Mouse (Mus musculus) hindbrain, embryonic 13.5 days (tissue): ENCODE results near the gene Igfbp4. TPM values are rescaled to one million over a fixed set of nuclear protein-coding genes. Genes with fewer than 3 reads are reported as not detected.

Experiments
- ATAC-seq: fragments of 200-750 bp; cut with Nextera tagmentation; 2 replicates; pipeline ENCODE4 v1.8.0; 2017; ENCODE audit warnings: moderate TSS enrichment; ENCODE audit not compliant: low FRiP score
- H3K27ac ChIP-seq: fragments of 300-500 bp; sonication (generic); 2 replicates; pipeline ENCODE4 v1.5.1; 2015; ENCODE audit warnings: inconsistent platforms, mild to moderate bottlenecking, moderate library complexity
- H3K27me3 ChIP-seq: fragments of 300-500 bp; sonication (generic); 2 replicates; pipeline ENCODE4 v1.6.1; 2015; ENCODE audit warnings: mild to moderate bottlenecking, inconsistent platforms
- H3K36me3 ChIP-seq: fragments of 300-500 bp; sonication (generic); 2 replicates; pipeline ENCODE4 v1.6.1; 2015; ENCODE audit warnings: mild to moderate bottlenecking, inconsistent platforms
- H3K4me1 ChIP-seq: fragments of 300-500 bp; sonication (generic); replicated peaks from 2 replicates; pipeline ENCODE4 v1.6.1; 2015; ENCODE audit warnings: inconsistent platforms
- H3K4me2 ChIP-seq: fragments of 300-500 bp; sonication (generic); 2 replicates; pipeline ENCODE4 v1.6.1; 2015; ENCODE audit warnings: inconsistent platforms, mild to moderate bottlenecking, moderate library complexity
- H3K4me3 ChIP-seq: fragments of 300-500 bp; sonication (generic); 2 replicates; pipeline ENCODE4 v1.5.1; 2015; ENCODE audit warnings: mild to moderate bottlenecking, inconsistent platforms
- H3K9ac ChIP-seq: fragments of 300-500 bp; sonication (generic); 2 replicates; pipeline ENCODE4 v1.6.1; 2015; ENCODE audit warnings: mild to moderate bottlenecking, inconsistent platforms
- H3K9me3 ChIP-seq: fragments of 300-500 bp; sonication (generic); 2 replicates; pipeline ENCODE4 v1.6.1; 2016; ENCODE audit warnings: inconsistent platforms
- WGBS: fragments of 180-500 bp; shearing (Covaris S2); methylation state at CpG from one replicate; pipeline ENCODE4 v1.1.7; 2015; 5-methylcytosine and 5-hydroxymethylcytosine counted together
- polyA plus RNA-seq: library from polyadenylated mRNA; unstranded; fragments of >200 nt; fragmentation: Nextera tagmentation; extraction: Ambion mirVana; gene quantifications from 2 replicates; pipeline ENCODE4 v1.2.1, GENCODE M21; 2015

Igfbp4 gene
- polyA plus RNA-seq, 1 experiment from 2014 or later = 194 TPM

DNA sequence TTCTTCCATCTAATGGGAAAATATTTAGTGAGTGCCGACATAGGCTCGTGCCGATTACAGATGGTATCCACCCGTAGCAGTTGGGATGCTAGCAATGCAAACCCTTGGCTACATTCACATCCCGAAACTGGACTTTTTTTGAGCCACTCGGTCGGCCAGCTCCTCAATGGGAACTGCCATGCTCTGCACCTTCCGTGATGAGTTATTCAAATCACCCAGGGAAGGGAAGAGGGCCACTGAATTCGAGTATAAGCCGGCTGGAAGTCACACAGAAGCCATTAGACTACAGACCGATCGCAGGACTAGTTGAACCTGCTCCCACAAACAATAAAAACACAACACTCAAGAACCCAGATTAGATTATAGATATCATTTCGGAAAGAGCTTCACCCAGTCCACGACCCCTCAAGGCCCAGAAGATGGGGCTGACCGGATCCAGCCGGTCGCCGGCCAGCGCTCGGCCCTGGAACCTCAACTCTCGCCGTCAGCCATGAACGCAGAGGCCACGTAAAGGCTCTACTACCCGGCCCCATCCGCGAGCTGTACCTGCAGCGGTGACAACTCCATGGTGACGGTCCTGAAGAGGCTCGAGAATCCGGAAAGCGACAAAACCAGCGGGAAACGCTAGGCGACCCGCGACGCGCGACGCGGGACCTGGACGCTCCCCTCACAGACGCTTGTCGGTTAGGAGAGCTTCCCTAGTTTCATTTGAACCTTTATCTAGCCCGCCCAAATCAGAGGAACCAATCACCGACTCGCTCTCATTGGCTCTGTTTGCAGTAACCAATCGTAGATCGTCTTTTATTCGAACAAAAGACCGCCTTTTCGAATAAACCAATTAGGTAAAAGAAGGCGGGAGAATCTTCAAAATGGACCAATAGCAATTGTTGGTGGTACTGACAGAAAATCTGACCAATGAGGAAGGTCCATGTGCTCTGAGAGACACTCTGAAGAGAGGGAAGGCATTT, 17.3 kb upstream of the Igfbp4 start, which contains the start of gene Top2a:
Gene Top2a, minus strand, starts transcription at position 690 of the 968 bp plus-strand sequence.
- peak within 1 kb of the TSS; percentile 71 for H3K9ac ChIP-seq
- H3K4me1 ChIP-seq = peaks cover 16% of the 10 kb centered on the region
- under 1% methylated on average over 54 of the region's 54 CpGs for WGBS
- H3K27ac ChIP-seq = no peak within 1 kb of the TSS
- peak within 1 kb of the TSS; percentile 66 for H3K4me3 ChIP-seq
- no peaks in the 10 kb centered on the region for H3K9me3 ChIP-seq
- H3K4me2 ChIP-seq = peak within 1 kb of the TSS; percentile 81
- no peaks in the 10 kb centered on the region for H3K36me3 ChIP-seq
- no peaks in the 10 kb centered on the region for H3K27me3 ChIP-seq
- peak; percentile 96 for ATAC-seq

DNA sequence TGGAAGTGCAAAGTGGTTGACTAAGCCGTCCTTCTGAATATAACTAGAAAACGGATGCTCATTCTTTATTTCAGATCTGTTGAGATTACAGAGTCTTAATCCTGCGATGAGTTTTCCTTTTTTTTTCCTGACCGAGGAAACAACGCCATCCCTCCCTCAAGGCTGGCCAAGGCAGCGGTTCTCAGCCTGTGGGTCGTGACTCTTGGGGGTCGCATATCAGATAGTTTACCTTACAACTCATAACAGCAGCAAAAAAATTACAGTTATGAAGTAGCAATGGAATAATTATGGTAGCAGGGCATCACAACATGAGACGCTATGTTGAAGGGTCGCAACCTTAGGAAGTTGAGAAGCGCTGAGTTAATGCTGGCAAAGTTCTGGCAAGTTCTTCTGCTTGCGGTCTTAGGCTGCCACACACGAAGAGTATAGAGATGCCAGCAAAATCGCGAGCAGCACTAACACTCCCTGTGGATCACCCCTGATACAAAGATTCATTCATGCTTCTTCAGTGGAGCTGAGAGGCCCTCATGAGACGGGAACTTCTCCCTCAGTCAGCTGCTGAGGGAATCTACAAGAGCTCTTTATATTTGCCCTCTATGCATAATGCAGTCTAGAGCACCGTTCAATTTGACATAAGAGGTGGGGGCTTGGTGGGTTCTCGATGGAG, 16.4 kb upstream of the Igfbp4 start:
- no peaks in the 10 kb centered on the region for H3K36me3 ChIP-seq
- peak overlapping the region; percentile 66 for H3K4me3 ChIP-seq
- no peaks in the 10 kb centered on the region for H3K27me3 ChIP-seq
- H3K9me3 ChIP-seq = no peaks in the 10 kb centered on the region
- H3K9ac ChIP-seq = 0 out of 2 replicates have a peak overlapping the region, but pooled peaks have one; percentile 54
- peak; percentile 8; the same call in 1 of the 2 replicates for ATAC-seq
- peaks cover 16% of the 10 kb centered on the region for H3K4me1 ChIP-seq
- WGBS = 52% methylated on average over 18 of the region's 18 CpGs
- H3K4me2 ChIP-seq = peak overlapping the region; percentile 50
- no peak overlapping the region for H3K27ac ChIP-seq

GRCm38 (mm10) chr11:99025878-99026277, 15.2 kb upstream of the Igfbp4 start:
- Histone ChIP-seq H3K9me3 (no peaks in the 10 kb centered on the region), H3K9ac (no peak overlapping the region), H3K4me3 (no peak overlapping the region), H3K4me1 (peaks cover 16% of the 10 kb centered on the region), H3K4me2 (no peak overlapping the region), H3K36me3 (no peaks in the 10 kb centered on the region), H3K27me3 (no peaks in the 10 kb centered on the region), H3K27ac (no peak overlapping the region)
- WGBS = 82% methylated on average over 6 of the region's 6 CpGs
- ATAC-seq = no peak

GRCm38 (mm10) chr11:99026899-99027440, 14.1 kb upstream of the Igfbp4 start:
- H3K9ac ChIP-seq = no peak overlapping the region
- no peaks in the 10 kb centered on the region for H3K27me3 ChIP-seq
- H3K27ac ChIP-seq = no peak overlapping the region
- H3K4me3 ChIP-seq = no peak overlapping the region
- H3K4me2 ChIP-seq = no peak overlapping the region
- no peak for ATAC-seq
- peaks cover 16% of the 10 kb centered on the region for H3K4me1 ChIP-seq
- H3K9me3 ChIP-seq = no peaks in the 10 kb centered on the region
- no peaks in the 10 kb centered on the region for H3K36me3 ChIP-seq
- WGBS = 85% methylated on average over 12 of the region's 12 CpGs

DNA sequence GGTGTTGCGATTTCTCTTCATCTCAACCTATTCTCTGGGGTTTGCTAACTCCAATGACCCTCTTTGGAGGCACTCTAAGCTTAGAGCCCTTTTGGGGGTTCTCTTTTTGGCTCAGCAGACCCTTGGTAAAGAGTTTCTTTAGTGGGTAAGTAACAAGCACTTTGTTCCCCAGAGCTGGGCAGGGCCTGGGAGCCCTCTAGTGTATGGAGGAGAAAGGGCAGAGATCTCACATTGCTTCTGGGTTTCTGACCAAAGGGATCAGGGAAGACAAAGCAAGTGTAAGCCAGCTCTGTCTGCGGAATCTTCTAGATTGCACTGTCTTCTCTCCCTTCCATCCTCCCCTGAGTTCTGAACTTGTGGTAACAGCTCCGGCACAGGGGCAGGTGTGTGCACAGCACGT, 5.7 kb upstream of the Igfbp4 start:
- no peak overlapping the region for H3K27ac ChIP-seq
- H3K4me1 ChIP-seq = peaks cover 5% of the 10 kb centered on the region
- ATAC-seq = no peak
- 76% methylated on average over 4 of the region's 4 CpGs for WGBS
- H3K27me3 ChIP-seq = no peaks in the 10 kb centered on the region
- H3K4me2 ChIP-seq = no peak overlapping the region
- no peaks in the 10 kb centered on the region for H3K9me3 ChIP-seq
- H3K4me3 ChIP-seq = no peak overlapping the region
- no peaks in the 10 kb centered on the region for H3K36me3 ChIP-seq
- H3K9ac ChIP-seq = no peak overlapping the region

DNA sequence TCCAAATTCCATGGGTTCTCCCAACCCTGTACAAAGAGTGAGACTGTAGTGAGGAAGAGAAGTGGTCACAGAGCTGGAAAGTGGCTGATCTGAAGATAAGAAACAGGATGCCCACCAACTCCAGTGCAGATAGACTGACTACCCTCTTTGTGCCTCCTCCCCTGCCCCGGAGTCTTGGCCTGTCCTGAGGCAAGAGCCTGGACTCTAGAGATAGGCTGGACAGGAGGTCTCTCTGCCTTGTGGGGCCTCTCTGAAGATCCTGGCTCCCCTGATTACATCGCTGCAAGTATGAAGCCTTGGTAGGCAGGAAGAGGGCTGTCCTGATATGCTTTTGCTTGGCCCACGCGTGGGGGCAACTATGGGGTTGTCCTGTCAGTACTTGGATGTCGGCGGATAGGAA, 4.8 kb upstream of the Igfbp4 start:
- no peak for ATAC-seq
- H3K4me2 ChIP-seq = no peak overlapping the region
- peaks cover 14% of the 10 kb centered on the region for H3K4me1 ChIP-seq
- no peaks in the 10 kb centered on the region for H3K9me3 ChIP-seq
- H3K36me3 ChIP-seq = no peaks in the 10 kb centered on the region
- H3K27me3 ChIP-seq = no peaks in the 10 kb centered on the region
- no peak overlapping the region for H3K4me3 ChIP-seq
- no peak overlapping the region for H3K27ac ChIP-seq
- WGBS = 83% methylated on average over 6 of the region's 6 CpGs
- no peak overlapping the region for H3K9ac ChIP-seq

GRCm38 (mm10) chr11:99039782-99040181, 1.3 kb upstream of the Igfbp4 start:
- Histone ChIP-seq H3K9me3 (no peaks in the 10 kb centered on the region), H3K27me3 (no peaks in the 10 kb centered on the region), H3K27ac (peak overlapping the region; percentile 87), H3K36me3 (no peaks in the 10 kb centered on the region), H3K4me2 (peak overlapping the region; percentile 98), H3K4me3 (peak overlapping the region; percentile 66), H3K9ac (peak overlapping the region; percentile 89), H3K4me1 (peaks cover 35% of the 10 kb centered on the region)
- WGBS = 1% methylated on average over 15 of the region's 15 CpGs
- peak; percentile 81 for ATAC-seq

DNA sequence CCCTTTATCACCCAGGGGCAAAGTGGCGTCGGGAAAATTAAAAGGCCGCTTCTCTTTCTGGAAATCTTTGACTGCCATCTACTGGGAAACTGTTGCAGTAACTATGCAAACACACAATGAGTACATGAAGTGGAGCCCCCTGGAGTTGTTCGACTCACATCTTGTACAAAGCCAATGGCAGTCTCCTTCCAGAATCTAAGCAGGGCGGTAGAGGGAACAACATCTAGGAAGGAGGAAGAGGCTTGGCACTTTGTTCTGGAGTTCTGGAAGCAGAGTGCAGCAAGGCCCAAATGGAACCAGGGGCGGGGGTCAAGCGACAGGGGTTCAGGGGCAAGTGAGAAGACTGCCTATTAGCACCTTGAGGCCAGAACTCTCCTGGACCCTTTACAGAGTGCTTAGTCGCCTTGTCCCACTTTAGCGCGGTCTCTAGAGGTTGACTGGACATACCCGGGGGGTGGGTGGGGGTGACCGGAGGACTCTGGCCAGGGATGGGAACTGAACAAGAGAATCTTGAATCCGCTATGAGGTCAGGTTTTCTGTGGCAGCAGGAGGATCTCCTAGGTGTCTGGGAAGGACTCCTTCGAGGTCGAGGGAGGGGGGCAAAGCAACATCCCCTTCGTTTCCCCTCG, 584 bp upstream of the Igfbp4 start:
- Histone ChIP-seq H3K27ac (peak overlapping the region; percentile 87), H3K36me3 (no peaks in the 10 kb centered on the region), H3K4me2 (peak overlapping the region; percentile 98), H3K9ac (peak overlapping the region; percentile 89), H3K4me1 (peaks cover 41% of the 10 kb centered on the region), H3K27me3 (no peaks in the 10 kb centered on the region), H3K9me3 (no peaks in the 10 kb centered on the region), H3K4me3 (peak overlapping the region; percentile 66)
- 4% methylated on average over 17 of the region's 17 CpGs for WGBS
- no peak for ATAC-seq

DNA sequence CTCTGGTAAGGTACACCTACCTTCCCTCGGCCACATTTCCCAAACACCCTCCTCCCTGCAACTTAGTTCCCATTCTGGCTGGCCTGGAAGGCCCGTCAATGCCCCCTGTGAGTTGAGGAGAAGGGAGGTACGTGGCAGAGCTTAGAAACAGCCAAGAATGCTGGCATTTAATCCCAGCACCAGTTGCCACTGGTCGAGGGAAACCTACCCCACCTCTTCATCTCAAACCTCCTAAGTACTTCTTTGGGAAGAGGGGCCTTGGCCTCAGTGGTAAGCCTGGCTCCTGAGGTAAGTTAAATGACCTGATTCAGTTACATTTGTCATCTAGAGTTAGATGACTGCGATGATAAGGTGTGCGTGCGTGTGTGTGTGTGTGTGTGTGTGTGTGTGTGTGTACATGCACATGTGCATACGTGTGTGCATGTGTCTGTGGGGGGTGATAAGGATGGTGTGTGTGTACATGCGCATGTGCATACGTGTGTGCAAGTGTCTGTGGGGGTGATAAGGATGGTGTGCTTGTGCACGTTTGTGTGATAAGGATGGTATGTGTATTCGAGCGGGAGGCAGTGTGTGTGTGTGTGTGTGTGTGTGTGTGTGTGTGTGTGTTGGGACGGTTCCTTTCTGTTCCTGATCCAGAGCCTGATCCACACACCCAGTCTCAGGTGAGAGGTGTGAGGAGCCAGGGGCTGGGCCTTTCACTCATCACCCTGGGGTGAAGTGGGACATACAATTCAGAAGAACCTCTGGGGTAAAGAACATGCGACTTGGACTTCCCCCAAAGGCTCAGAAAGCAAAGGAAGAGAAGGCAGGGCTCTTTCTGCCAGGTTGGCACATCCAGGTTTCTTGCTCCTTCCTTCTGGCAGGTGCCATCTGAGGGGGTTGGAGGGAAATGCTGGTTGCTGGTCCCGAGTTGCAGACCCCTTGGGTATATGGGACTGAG, 1.1 kb downstream of the Igfbp4 start:
- H3K9me3 ChIP-seq = no peaks in the 10 kb centered on the region
- H3K27ac ChIP-seq = peak overlapping the region; percentile 87
- H3K4me2 ChIP-seq = peak overlapping the region; percentile 98
- H3K36me3 ChIP-seq = no peaks in the 10 kb centered on the region
- no peak for ATAC-seq
- 51% methylated on average over 16 of the region's 16 CpGs for WGBS
- H3K27me3 ChIP-seq = no peaks in the 10 kb centered on the region
- peak overlapping the region; percentile 89 for H3K9ac ChIP-seq
- H3K4me1 ChIP-seq = peaks cover 51% of the 10 kb centered on the region
- peak overlapping the region; percentile 66 for H3K4me3 ChIP-seq

DNA sequence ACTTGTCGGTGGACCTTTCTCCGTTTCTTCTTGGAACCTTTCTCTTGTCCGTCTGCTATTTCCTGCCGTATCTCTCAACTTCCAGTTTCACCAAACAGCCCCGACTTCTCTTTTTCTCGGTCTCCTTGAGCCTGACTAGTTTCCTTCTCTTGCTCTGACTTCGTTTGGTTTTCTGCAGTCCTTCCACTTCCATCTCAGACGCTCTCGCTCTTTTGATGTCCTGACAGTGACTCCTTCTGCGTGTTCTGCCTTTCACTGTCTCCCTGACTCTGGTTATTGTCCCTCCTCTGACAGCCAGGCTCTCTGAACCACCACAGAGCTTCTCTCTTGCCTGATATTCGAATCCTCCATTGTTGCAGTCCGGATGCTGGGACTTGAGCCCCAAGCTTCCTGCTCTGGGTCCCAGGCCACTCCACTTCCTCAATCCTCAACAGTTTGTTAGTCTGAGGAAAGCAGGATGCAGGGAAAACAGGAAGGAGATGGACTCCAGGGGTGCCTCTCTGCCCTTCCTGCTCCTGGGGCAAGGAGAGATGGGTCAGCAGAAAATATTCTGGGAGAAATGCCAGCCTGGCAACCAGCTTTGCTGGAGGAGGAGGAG, 1.9 kb downstream of the Igfbp4 start:
- WGBS = 50% methylated on average over 12 of the region's 12 CpGs
- H3K27me3 ChIP-seq = no peaks in the 10 kb centered on the region
- H3K4me2 ChIP-seq = peak overlapping the region; percentile 98
- peaks cover 59% of the 10 kb centered on the region for H3K4me1 ChIP-seq
- H3K36me3 ChIP-seq = no peaks in the 10 kb centered on the region
- H3K9me3 ChIP-seq = no peaks in the 10 kb centered on the region
- H3K27ac ChIP-seq = peak overlapping the region; percentile 58
- no peak for ATAC-seq
- H3K9ac ChIP-seq = peak overlapping the region; percentile 89
- peak overlapping the region; percentile 66 for H3K4me3 ChIP-seq

GRCm38 (mm10) chr11:99043632-99044031, 2.6 kb downstream of the Igfbp4 start:
- Histone ChIP-seq H3K27me3 (no peaks in the 10 kb centered on the region), H3K4me2 (no peak overlapping the region), H3K36me3 (no peaks in the 10 kb centered on the region), H3K4me3 (no peak overlapping the region), H3K27ac (no peak overlapping the region), H3K4me1 (peaks cover 62% of the 10 kb centered on the region), H3K9ac (no peak overlapping the region), H3K9me3 (no peaks in the 10 kb centered on the region)
- ATAC-seq = no peak
- WGBS = 78% methylated on average over 6 of the region's 6 CpGs
